Mouse (Mus musculus) spleen, adult 2 months (tissue): ENCODE measurements at regions not wholly inside any gene's neighbourhood (a gene's known extent, or its start where the extent isn't known, plus 50 kb on each side); places are given as distances from the start of the nearest gene placed in this dataset.

Experiments
- CTCF ChIP-seq: fragments of 200-500 bp; IDR thresholded peaks from 2 replicates; pipeline ENCODE4 v1.5.1; 2011; ENCODE audit warnings: mild to moderate bottlenecking, inconsistent platforms; ENCODE audit not compliant: insufficient read depth, insufficient read length, insufficient replicate concordance; ENCODE audit errors: extremely low read depth
- POLR2A ChIP-seq: fragments of 200-500 bp; IDR thresholded peaks from 2 replicates; pipeline ENCODE4 v1.6.1; 2011; ENCODE audit warnings: low read depth, low read length, inconsistent platforms

DNA sequence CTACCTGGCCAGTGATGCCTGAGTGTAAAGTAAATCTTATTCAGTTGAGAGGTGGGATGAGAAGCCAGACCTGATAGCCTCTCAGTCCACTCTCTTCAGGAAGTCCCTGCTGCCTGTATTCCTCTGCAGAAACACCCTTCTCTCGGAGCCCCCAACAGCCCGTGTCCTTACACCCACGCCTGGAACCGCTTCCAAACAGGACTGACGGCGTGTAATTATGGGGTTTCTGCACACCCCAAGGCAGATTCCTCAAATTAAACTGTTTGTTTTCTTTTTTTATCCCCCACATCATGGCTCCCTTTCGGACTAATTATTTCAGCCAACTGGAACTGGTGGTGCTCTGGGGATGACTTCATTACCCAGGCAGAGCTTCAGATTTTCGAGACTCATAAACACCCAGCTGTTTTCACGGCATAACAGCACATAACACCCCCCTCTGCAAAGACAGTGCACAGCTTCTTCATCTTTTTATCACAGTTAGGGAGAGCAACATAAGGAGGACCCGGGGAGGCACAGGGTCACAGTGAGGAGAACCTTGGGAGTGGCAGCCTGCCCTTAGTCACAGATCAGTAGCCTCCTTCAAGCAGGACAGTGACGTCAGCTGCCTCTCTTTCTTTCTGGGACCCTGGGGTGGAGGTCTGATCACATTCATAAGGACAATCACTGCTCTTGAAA, 117.1 kb downstream of the Dll1 start:
- TF ChIP-seq CTCF (no peak), POLR2A (no peak)
